Mouse (Mus musculus) hindbrain, postnatal 0 days (tissue): ENCODE measurements around the gene BC003965. TPM values are rescaled to one million over a fixed set of nuclear protein-coding genes. Genes with fewer than 3 reads are reported as not detected.

ENCODE experiments used
- ATAC-seq: fragments of 200-750 bp; cut with Nextera tagmentation; 2 replicates; pipeline ENCODE4 v1.8.0; 2017; ENCODE audit warnings: mild to moderate bottlenecking, moderate TSS enrichment, moderate library complexity
- DNase-seq: peaks from one replicate; pipeline ENCODE4 v3.0.0-alpha.2; 2015; ENCODE audit warnings: low spot score
- H3K27ac ChIP-seq: fragments of 300-500 bp; sonication (generic); 2 replicates; pipeline ENCODE4 v1.5.1; 2014; ENCODE audit warnings: mild to moderate bottlenecking
- H3K27me3 ChIP-seq: fragments of 300-500 bp; sonication (generic); 2 replicates; pipeline ENCODE4 v1.6.1; 2014; ENCODE audit warnings: low read length, mixed read lengths; ENCODE audit not compliant: insufficient read depth
- H3K36me3 ChIP-seq: fragments of 300-500 bp; sonication (generic); 2 replicates; pipeline ENCODE4 v1.6.1; 2014; ENCODE audit warnings: low read length, mixed read lengths; ENCODE audit not compliant: insufficient read depth
- H3K4me1 ChIP-seq: fragments of 300-500 bp; sonication (generic); 2 replicates; pipeline ENCODE4 v1.6.1; 2014; ENCODE audit warnings: antibody characterized with exemption, low read length, mixed read lengths; ENCODE audit not compliant: insufficient read depth
- H3K4me2 ChIP-seq: fragments of 300-500 bp; sonication (generic); 2 replicates; pipeline ENCODE4 v1.6.1; 2014; ENCODE audit warnings: low read depth, mild to moderate bottlenecking, low read length, moderate library complexity, mixed read lengths
- H3K4me3 ChIP-seq: fragments of 300-500 bp; sonication (generic); 2 replicates; pipeline ENCODE4 v1.5.1; 2014; ENCODE audit warnings: low read length
- H3K9ac ChIP-seq: fragments of 300-500 bp; sonication (generic); replicated peaks from 2 replicates; pipeline ENCODE4 v1.6.1; 2014; ENCODE audit warnings: mild to moderate bottlenecking, low read length, moderate library complexity, mixed read lengths
- H3K9me3 ChIP-seq: fragments of 300-500 bp; sonication (generic); 2 replicates; pipeline ENCODE4 v1.6.1; 2016; ENCODE audit warnings: low read length, mixed read lengths
- CTCF ChIP-seq: IDR thresholded peaks from 2 replicates; pipeline ENCODE4 v1.5.1; 2016; ENCODE audit warnings: antibody characterized with exemption, control low read depth, low read depth
- WGBS: fragments of 180-500 bp; shearing (Covaris S2); extraction: QIAGEN DNeasy Blood & Tissue Kit; methylation state at CpG from one replicate; pipeline ENCODE4 v1.1.7; 2014; 5-methylcytosine and 5-hydroxymethylcytosine counted together
- polyA plus RNA-seq: library from polyadenylated mRNA; unstranded; fragments of >200 nt; fragmentation: Nextera tagmentation; extraction: Ambion mirVana; gene quantifications from 2 replicates; pipeline ENCODE4 v1.2.1, GENCODE M21; 2015
- total RNA-seq: library from RNA; depleted of rRNA; stranded (reverse); fragments of >200 nt; gene quantifications from 2 replicates; pipeline ENCODE4 v1.2.3, GENCODE M21; 2014

Gene BC003965
- total and polyA plus RNA-seq, 2 experiments from 2014 or later, result 19.9 to 27.4 TPM

DNA sequence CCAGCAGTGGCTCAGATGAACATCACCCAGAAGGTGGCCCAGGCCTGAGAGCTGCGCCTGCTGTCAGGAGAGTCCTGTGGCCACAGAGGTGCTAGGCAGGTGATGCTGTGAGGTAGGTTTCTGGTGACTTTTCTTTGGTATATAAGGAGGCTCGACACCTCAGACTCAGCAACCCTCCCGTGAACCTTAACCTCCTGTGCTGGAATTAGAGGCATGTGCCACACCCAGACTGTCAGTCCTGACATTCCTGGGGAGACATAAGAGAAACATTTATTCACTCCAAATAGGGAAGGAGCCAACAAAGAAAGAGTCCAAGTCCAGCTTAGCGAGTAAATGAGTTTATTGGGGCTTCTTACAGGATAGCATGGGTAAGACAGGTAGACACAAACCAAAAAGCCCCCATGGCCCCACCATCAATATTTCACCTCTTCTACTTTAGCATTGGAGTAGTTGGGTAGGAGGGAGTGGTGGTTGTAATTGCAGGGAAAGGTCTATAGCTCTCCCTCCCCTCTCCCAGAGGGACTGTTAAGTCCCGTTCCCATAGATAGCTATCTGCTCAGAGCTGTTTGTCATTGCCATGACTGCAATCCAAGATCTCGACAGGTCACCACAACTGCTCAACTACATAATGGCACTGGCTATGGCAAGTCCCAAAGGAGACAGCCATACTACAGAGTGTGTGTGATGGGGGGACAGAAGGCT lies 18.2 kb upstream of the BC003965 start:
- ATAC-seq, result no peak
- Histone ChIP-seq H3K9ac (no peak overlapping the region), H3K36me3 (peaks cover 7% of the 10 kb centered on the region), H3K4me3 (no peak overlapping the region), H3K27ac (no peak overlapping the region), H3K4me1 (no peaks in the 10 kb centered on the region), H3K9me3 (no peaks in the 10 kb centered on the region), H3K4me2 (no peak overlapping the region), H3K27me3 (no peaks in the 10 kb centered on the region)
- no peak for DNase-seq
- no peak for TF ChIP-seq CTCF
- WGBS, result 70% methylated on average over 6 of the region's 6 CpGs

DNA sequence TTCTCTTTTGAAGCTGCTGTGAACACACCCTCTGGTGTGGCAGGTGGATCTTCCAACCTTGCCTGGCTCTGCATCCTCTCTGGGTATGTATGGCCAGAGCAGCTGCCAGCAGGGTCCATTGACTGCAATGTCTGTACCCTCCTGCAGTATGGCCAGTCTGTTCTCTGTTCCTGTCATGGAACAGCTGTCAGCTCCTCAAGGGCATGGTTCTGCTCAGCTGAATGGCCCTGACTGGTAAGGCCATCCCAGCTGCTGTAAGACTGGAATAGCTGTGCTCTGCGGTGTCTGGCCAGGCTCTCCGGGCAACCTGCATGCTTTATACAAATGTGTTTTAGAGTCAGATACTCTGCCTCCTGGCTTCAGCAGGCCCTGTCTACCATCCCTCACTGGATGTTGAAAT lies 14.6 kb upstream of the BC003965 start:
- TF ChIP-seq CTCF, result no peak
- DNase-seq, result no peak
- no peaks in the 10 kb centered on the region for H3K36me3 ChIP-seq
- H3K4me2 ChIP-seq, result no peak overlapping the region
- no peak overlapping the region for H3K27ac ChIP-seq
- H3K4me1 ChIP-seq, result no peaks in the 10 kb centered on the region
- H3K27me3 ChIP-seq, result no peaks in the 10 kb centered on the region
- no peak overlapping the region for H3K4me3 ChIP-seq
- no peak for ATAC-seq
- no peak overlapping the region for H3K9ac ChIP-seq
- WGBS, result 84% methylated on average over 2 of the region's 2 CpGs
- no peaks in the 10 kb centered on the region for H3K9me3 ChIP-seq

DNA sequence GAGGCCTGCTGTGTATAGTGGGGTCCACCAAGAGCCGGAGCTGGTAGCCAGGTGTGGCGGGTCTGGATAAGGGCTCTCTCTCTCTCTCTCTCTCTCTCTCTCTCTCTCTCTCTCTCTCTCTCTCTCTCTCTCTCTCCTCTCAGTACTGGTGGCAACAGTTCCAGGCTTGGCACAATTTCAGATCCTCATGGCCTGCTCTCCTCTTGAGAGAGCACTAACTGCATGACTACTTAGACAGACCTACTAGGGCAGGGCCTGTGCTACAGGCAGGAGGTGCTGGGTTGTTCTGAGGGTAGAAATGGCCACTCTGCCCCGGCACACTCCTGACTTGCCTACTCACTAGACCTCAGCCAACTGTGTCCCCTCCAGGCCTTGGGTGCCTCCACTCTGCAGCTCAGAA lies 11.8 kb upstream of the BC003965 start:
- 79% methylated on average over 3 of the region's 3 CpGs for WGBS
- Histone ChIP-seq H3K4me3 (no peak overlapping the region), H3K9me3 (no peaks in the 10 kb centered on the region), H3K4me2 (no peak overlapping the region), H3K27ac (no peak overlapping the region), H3K9ac (no peak overlapping the region), H3K27me3 (no peaks in the 10 kb centered on the region), H3K36me3 (no peaks in the 10 kb centered on the region), H3K4me1 (no peaks in the 10 kb centered on the region)
- no peak for TF ChIP-seq CTCF
- no peak for ATAC-seq
- no peak for DNase-seq

DNA sequence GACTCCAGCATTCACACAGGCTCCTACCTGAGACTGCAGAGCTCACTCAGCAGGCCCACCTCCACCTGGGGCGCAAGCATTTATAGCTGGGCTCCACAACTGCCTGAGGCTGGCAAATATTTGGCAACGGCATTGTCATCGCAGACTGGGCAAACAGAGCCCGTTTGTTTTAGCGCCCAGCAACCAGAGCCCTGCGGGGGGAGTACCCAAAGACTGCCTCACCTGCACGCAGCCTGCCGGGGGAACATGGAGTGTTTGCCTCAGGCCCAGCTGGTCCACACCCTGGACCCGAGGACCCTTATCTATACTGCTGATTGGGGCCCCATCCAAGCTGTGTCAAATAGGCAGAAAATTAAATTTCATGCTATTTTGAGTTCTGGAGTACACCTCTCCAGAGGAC lies 8.9 kb upstream of the BC003965 start, which contains the start of gene Gm38655:
Gm38655 (minus strand) TSS at position 61 of the 400 bp plus-strand sequence.
- no peaks in the 10 kb centered on the region; the same call in 1 of the 2 replicates for H3K27me3 ChIP-seq
- H3K9ac ChIP-seq, result no peak within 1 kb of the TSS; the same call in 1 of the 2 replicates
- DNase-seq (no peak), ATAC-seq (no peak)
- H3K4me2 ChIP-seq, result no peak within 1 kb of the TSS
- WGBS, result 54% methylated on average over 9 of the region's 9 CpGs
- H3K36me3 ChIP-seq, result no peaks in the 10 kb centered on the region
- H3K4me3 ChIP-seq, result no peak within 1 kb of the TSS
- H3K4me1 ChIP-seq, result no peaks in the 10 kb centered on the region
- no peaks in the 10 kb centered on the region for H3K9me3 ChIP-seq
- H3K27ac ChIP-seq, result no peak within 1 kb of the TSS
- TF ChIP-seq CTCF, result no peak

DNA sequence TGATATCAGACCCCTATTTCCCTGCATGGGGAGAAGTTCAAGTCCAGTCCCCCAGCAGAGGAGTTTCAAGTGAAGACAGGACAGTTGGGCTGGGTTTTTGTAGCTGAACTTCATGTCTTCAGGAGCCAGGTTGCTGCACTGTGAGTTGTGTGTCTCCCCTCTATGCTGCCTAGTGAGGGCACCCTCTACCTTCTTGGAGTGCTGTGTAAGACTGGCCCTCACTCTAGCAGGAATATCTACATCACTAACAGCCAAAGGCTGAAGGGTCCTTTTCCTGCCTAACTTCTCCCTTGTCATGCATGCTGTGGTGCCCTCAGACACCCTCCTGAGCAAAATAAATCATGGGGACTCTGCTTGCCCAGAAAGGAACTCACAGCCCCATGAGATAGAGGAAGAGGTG lies 1.1 kb upstream of the BC003965 start:
- Histone ChIP-seq H3K9ac (peak overlapping the region; percentile 89), H3K27ac (peak overlapping the region; percentile 96), H3K4me3 (peak overlapping the region; percentile 86; the same call in 1 of the 2 replicates), H3K4me2 (peak overlapping the region; percentile 93), H3K4me1 (peaks cover 7% of the 10 kb centered on the region; the same call in 1 of the 2 replicates), H3K9me3 (no peaks in the 10 kb centered on the region), H3K36me3 (no peaks in the 10 kb centered on the region), H3K27me3 (no peaks in the 10 kb centered on the region; the same call in none of the 2 replicates)
- no peak for ATAC-seq
- DNase-seq, result no peak
- 0 out of 2 replicates have a peak, but pooled peaks have one; percentile 13 for TF ChIP-seq CTCF

DNA sequence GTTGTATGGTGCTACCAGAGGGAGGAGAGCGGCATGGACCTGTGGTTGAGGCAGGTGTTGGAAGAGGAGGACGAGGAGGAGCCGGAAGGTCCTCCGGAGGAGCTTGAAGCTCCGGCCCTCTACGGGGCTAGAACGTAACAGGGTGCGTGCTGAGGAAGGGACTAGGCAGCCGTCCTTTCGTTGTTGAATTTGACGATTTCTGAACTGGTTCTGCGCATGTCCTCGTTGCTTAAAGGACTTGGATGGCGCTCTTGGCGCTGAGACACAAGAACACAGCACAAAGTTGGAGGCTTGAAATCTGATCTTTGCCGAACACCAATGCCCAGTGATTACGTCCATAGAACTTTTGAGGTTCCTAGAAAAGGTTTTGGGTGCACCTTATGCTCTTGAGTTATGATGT lies 607 bp downstream of the BC003965 start:
- peak overlapping the region; percentile 89 for H3K9ac ChIP-seq
- H3K9me3 ChIP-seq, result no peaks in the 10 kb centered on the region
- H3K27me3 ChIP-seq, result no peaks in the 10 kb centered on the region; the same call in none of the 2 replicates
- H3K27ac ChIP-seq, result peak overlapping the region; percentile 96; the same call in 1 of the 2 replicates
- peak; percentile 4; the same call in 1 of the 2 replicates for ATAC-seq
- DNase-seq, result peak; percentile 16
- H3K4me2 ChIP-seq, result peak overlapping the region; percentile 97
- peaks cover 18% of the 10 kb centered on the region for H3K4me1 ChIP-seq
- peak overlapping the region; percentile 86 for H3K4me3 ChIP-seq
- H3K36me3 ChIP-seq, result no peaks in the 10 kb centered on the region
- no peak for TF ChIP-seq CTCF
- 10% methylated on average over 17 of the region's 17 CpGs for WGBS

DNA sequence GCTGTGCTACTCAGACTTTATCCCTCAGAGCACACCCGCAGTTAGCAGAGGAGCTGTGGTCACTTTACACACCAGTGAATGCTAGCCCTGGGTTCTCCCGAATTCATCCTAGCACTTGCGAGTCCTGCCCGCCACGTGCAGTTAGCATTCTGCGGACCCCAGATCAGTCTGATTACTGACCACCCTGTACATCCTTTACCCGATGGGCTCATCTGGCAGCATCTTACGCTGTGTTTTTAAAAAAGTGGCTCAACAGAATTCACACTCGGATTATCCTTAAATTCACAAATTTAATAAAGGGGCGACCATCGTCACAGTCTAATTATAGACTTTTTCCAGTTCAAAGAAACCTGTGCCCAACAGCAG lies 3.4 kb downstream of the BC003965 start:
- H3K27me3 ChIP-seq, result no peaks in the 10 kb centered on the region
- WGBS, result 7% methylated on average over 11 of the region's 11 CpGs
- H3K9ac ChIP-seq, result peak overlapping the region; percentile 86
- TF ChIP-seq CTCF, result no peak
- peak overlapping the region; percentile 98 for H3K4me3 ChIP-seq
- H3K27ac ChIP-seq, result peak overlapping the region; percentile 77
- H3K4me1 ChIP-seq, result peaks cover 20% of the 10 kb centered on the region
- peak overlapping the region; percentile 95 for H3K4me2 ChIP-seq
- no peaks in the 10 kb centered on the region for H3K9me3 ChIP-seq
- ATAC-seq, result no peak
- DNase-seq, result no peak
- H3K36me3 ChIP-seq, result peaks cover 11% of the 10 kb centered on the region
